Mouse (Mus musculus): Measurements from ENCODE around the gene Rexo4. TPM values are rescaled to one million over a fixed set of nuclear protein-coding genes. Genes with fewer than 3 reads are reported as not detected.
A peak's percentile ranks its signal among the peaks of the same experiment; 100 is the strongest.

Gene Rexo4
- 50.4 and 51.4 TPM in 2 replicates for polyA plus RNA-seq (2014; fragmentation: Nextera tagmentation; extraction: Ambion mirVana)

- Histone ChIP-seq H3K4me1 (ENCODE audit: control insufficient read depth, insufficient read depth, low read length) (peaks cover 6% of the 10 kb centered on the region), H3K27me3 (ENCODE audit: control insufficient read depth, insufficient read depth, low read length) (no peaks in the 10 kb centered on the region), H3K9ac (ENCODE audit: low read length) (peak within 1 kb of the TSS; percentile 68), H3K4me2 (peak within 1 kb of the TSS; percentile 71), H3K4me3 (ENCODE audit: low read depth, low read length) (peak within 1 kb of the TSS; percentile 57), H3K9me3 (ENCODE audit: control insufficient read depth, low read length) (no peaks in the 10 kb centered on the region), H3K36me3 (ENCODE audit: control insufficient read depth, insufficient read depth, low read length) (peaks cover 4% of the 10 kb centered on the region; the same call in 1 of the 2 replicates), H3K27ac (ENCODE audit: low read depth, low read length) (peak within 1 kb of the TSS; percentile 93)
- peak; percentile 94 for ATAC-seq (ENCODE audit: low FRiP score)
- WGBS = under 1% methylated on average over 50 of the region's 50 CpGs
- peak; percentile 99 for DNase-seq (ENCODE audit: low spot score, missing footprints)
Measured at GRCm38 (mm10) chr2:26963923-26964723, at the start of gene Rexo4. Gene Rexo4 (minus strand): TSS chr2:26964386.

- no peaks in the 10 kb centered on the region for H3K27me3 ChIP-seq (ENCODE audit: control insufficient read depth, insufficient read depth, low read length)
- ATAC-seq (ENCODE audit: low FRiP score) = peak; percentile 97
- WGBS = 0% methylated on average over 41 of the region's 43 CpGs
- peak within 1 kb of the TSS; percentile 92 for H3K9ac ChIP-seq (ENCODE audit: low read length)
- H3K9me3 ChIP-seq (ENCODE audit: control insufficient read depth, low read length) = no peaks in the 10 kb centered on the region
- peak within 1 kb of the TSS; percentile 84 for H3K4me3 ChIP-seq (ENCODE audit: low read depth, low read length)
- H3K4me1 ChIP-seq (ENCODE audit: control insufficient read depth, insufficient read depth, low read length) = peaks cover 12% of the 10 kb centered on the region
- peak within 1 kb of the TSS; percentile 93 for H3K4me2 ChIP-seq
- H3K36me3 ChIP-seq (ENCODE audit: control insufficient read depth, insufficient read depth, low read length) = peaks cover 2% of the 10 kb centered on the region; the same call in 1 of the 2 replicates
- DNase-seq (ENCODE audit: low spot score, missing footprints) = peak; percentile 98
- peak within 1 kb of the TSS; percentile 71 for H3K27ac ChIP-seq (ENCODE audit: low read depth, low read length)
Measured at GRCm38 (mm10) chr2:27009714-27010244, 45.6 kb upstream of the Rexo4 start, which contains the start of gene Cacfd1. Gene Cacfd1 (plus strand): TSS chr2:27009926.

- Histone ChIP-seq H3K4me2 (no peak overlapping the region), H3K9ac (ENCODE audit: low read length) (no peak overlapping the region), H3K9me3 (ENCODE audit: control insufficient read depth, low read length) (no peaks in the 10 kb centered on the region), H3K27ac (ENCODE audit: low read depth, low read length) (no peak overlapping the region), H3K27me3 (ENCODE audit: control insufficient read depth, insufficient read depth, low read length) (no peaks in the 10 kb centered on the region), H3K4me1 (ENCODE audit: control insufficient read depth, insufficient read depth, low read length) (peaks cover 12% of the 10 kb centered on the region), H3K36me3 (ENCODE audit: control insufficient read depth, insufficient read depth, low read length) (no peaks in the 10 kb centered on the region), H3K4me3 (ENCODE audit: low read depth, low read length) (no peak overlapping the region)
- WGBS = 72% methylated on average over 7 of the region's 7 CpGs
- DNase-seq (ENCODE audit: low spot score, missing footprints) (no peak), ATAC-seq (ENCODE audit: low FRiP score) (no peak)
Measured at GRCm38 (mm10) chr2:27007701-27008100, 43.5 kb upstream of the Rexo4 start.

- no peak for ATAC-seq (ENCODE audit: low FRiP score)
- Histone ChIP-seq H3K9ac (ENCODE audit: low read length) (no peak overlapping the region), H3K4me3 (ENCODE audit: low read depth, low read length) (no peak overlapping the region), H3K36me3 (ENCODE audit: control insufficient read depth, insufficient read depth, low read length) (no peaks in the 10 kb centered on the region), H3K27me3 (ENCODE audit: control insufficient read depth, insufficient read depth, low read length) (no peaks in the 10 kb centered on the region), H3K9me3 (ENCODE audit: control insufficient read depth, low read length) (no peaks in the 10 kb centered on the region), H3K4me1 (ENCODE audit: control insufficient read depth, insufficient read depth, low read length) (peaks cover 8% of the 10 kb centered on the region), H3K4me2 (no peak overlapping the region), H3K27ac (ENCODE audit: low read depth, low read length) (no peak overlapping the region)
- DNase-seq (ENCODE audit: low spot score, missing footprints) = no peak
- 72% methylated on average over 4 of the region's 4 CpGs for WGBS
Measured at GRCm38 (mm10) chr2:27006255-27006654, 42.1 kb upstream of the Rexo4 start.

GRCm38 (mm10) chr2:26997993-26998392, 33.8 kb upstream of the Rexo4 start:
- 93% methylated on average over 6 of the region's 7 CpGs for WGBS
- Histone ChIP-seq H3K9ac (ENCODE audit: low read length) (no peak overlapping the region), H3K4me1 (ENCODE audit: control insufficient read depth, insufficient read depth, low read length) (no peaks in the 10 kb centered on the region)

GRCm38 (mm10) chr2:26997498-26997897, 33.3 kb upstream of the Rexo4 start:
- no peaks in the 10 kb centered on the region for H3K4me1 ChIP-seq (ENCODE audit: control insufficient read depth, insufficient read depth, low read length)
- no peaks in the 10 kb centered on the region for H3K36me3 ChIP-seq (ENCODE audit: control insufficient read depth, insufficient read depth, low read length)
- H3K27me3 ChIP-seq (ENCODE audit: control insufficient read depth, insufficient read depth, low read length) = no peaks in the 10 kb centered on the region
- no peak overlapping the region for H3K9ac ChIP-seq (ENCODE audit: low read length)
- no peak for DNase-seq (ENCODE audit: low spot score, missing footprints)
- no peak overlapping the region for H3K4me3 ChIP-seq (ENCODE audit: low read depth, low read length)
- H3K27ac ChIP-seq (ENCODE audit: low read depth, low read length) = no peak overlapping the region
- no peak for ATAC-seq (ENCODE audit: low FRiP score)
- WGBS = 79% methylated on average over 1 of the region's 1 CpGs
- H3K9me3 ChIP-seq (ENCODE audit: control insufficient read depth, low read length) = no peaks in the 10 kb centered on the region
- no peak overlapping the region for H3K4me2 ChIP-seq

More at GRCm38 (mm10) chr2:26997993-26998392, 33.8 kb upstream of the Rexo4 start:
- Histone ChIP-seq H3K36me3 (ENCODE audit: control insufficient read depth, insufficient read depth, low read length) (no peaks in the 10 kb centered on the region), H3K4me3 (ENCODE audit: low read depth, low read length) (no peak overlapping the region), H3K4me2 (no peak overlapping the region), H3K27ac (ENCODE audit: low read depth, low read length) (no peak overlapping the region), H3K9me3 (ENCODE audit: control insufficient read depth, low read length) (no peaks in the 10 kb centered on the region), H3K27me3 (ENCODE audit: control insufficient read depth, insufficient read depth, low read length) (no peaks in the 10 kb centered on the region)
- DNase-seq (ENCODE audit: low spot score, missing footprints) = no peak
- ATAC-seq (ENCODE audit: low FRiP score) = no peak

- Histone ChIP-seq H3K27me3 (ENCODE audit: control insufficient read depth, insufficient read depth, low read length) (no peaks in the 10 kb centered on the region), H3K27ac (ENCODE audit: low read depth, low read length) (no peak overlapping the region), H3K4me2 (no peak overlapping the region), H3K4me1 (ENCODE audit: control insufficient read depth, insufficient read depth, low read length) (no peaks in the 10 kb centered on the region), H3K9me3 (ENCODE audit: control insufficient read depth, low read length) (no peaks in the 10 kb centered on the region), H3K36me3 (ENCODE audit: control insufficient read depth, insufficient read depth, low read length) (no peaks in the 10 kb centered on the region), H3K4me3 (ENCODE audit: low read depth, low read length) (no peak overlapping the region), H3K9ac (ENCODE audit: low read length) (no peak overlapping the region)
- DNase-seq (ENCODE audit: low spot score, missing footprints) = no peak
- ATAC-seq (ENCODE audit: low FRiP score) = no peak
- WGBS = 72% methylated on average over 3 of the region's 3 CpGs
Measured at GRCm38 (mm10) chr2:26993936-26994335, 29.8 kb upstream of the Rexo4 start.

- no peak overlapping the region for H3K9ac ChIP-seq (ENCODE audit: low read length)
- H3K27me3 ChIP-seq (ENCODE audit: control insufficient read depth, insufficient read depth, low read length) = no peaks in the 10 kb centered on the region
- no peak overlapping the region for H3K4me2 ChIP-seq
- H3K36me3 ChIP-seq (ENCODE audit: control insufficient read depth, insufficient read depth, low read length) = no peaks in the 10 kb centered on the region
- ATAC-seq (ENCODE audit: low FRiP score) = no peak
- no peak overlapping the region for H3K4me3 ChIP-seq (ENCODE audit: low read depth, low read length)
- H3K9me3 ChIP-seq (ENCODE audit: control insufficient read depth, low read length) = no peaks in the 10 kb centered on the region
- 81% methylated on average over 5 of the region's 5 CpGs for WGBS
- no peaks in the 10 kb centered on the region for H3K4me1 ChIP-seq (ENCODE audit: control insufficient read depth, insufficient read depth, low read length)
- H3K27ac ChIP-seq (ENCODE audit: low read depth, low read length) = no peak overlapping the region
- no peak for DNase-seq (ENCODE audit: low spot score, missing footprints)
Measured at GRCm38 (mm10) chr2:26984640-26985039, 20.5 kb upstream of the Rexo4 start.

- no peak for ATAC-seq (ENCODE audit: low FRiP score)
Measured at GRCm38 (mm10) chr2:26984179-26984578, 20.0 kb upstream of the Rexo4 start.

More at GRCm38 (mm10) chr2:26984179-26984578, 20.0 kb upstream of the Rexo4 start:
- H3K4me1 ChIP-seq (ENCODE audit: control insufficient read depth, insufficient read depth, low read length) = no peaks in the 10 kb centered on the region
- 63% methylated on average over 2 of the region's 2 CpGs for WGBS
- H3K9ac ChIP-seq (ENCODE audit: low read length) = no peak overlapping the region
- H3K4me3 ChIP-seq (ENCODE audit: low read depth, low read length) = no peak overlapping the region
- no peak overlapping the region for H3K4me2 ChIP-seq
- no peaks in the 10 kb centered on the region for H3K27me3 ChIP-seq (ENCODE audit: control insufficient read depth, insufficient read depth, low read length)
- H3K9me3 ChIP-seq (ENCODE audit: control insufficient read depth, low read length) = no peaks in the 10 kb centered on the region
- no peak overlapping the region for H3K27ac ChIP-seq (ENCODE audit: low read depth, low read length)
- H3K36me3 ChIP-seq (ENCODE audit: control insufficient read depth, insufficient read depth, low read length) = no peaks in the 10 kb centered on the region
- DNase-seq (ENCODE audit: low spot score, missing footprints) = no peak

Measured in midbrain, embryonic 11.5 days (tissue).